Mouse (Mus musculus) embryonic facial prominence, embryonic 15.5 days (tissue): ENCODE measurements at regions not wholly inside any gene's neighbourhood (a gene's known extent, or its start where the extent isn't known, plus 50 kb on each side); places are given as distances from the start of the nearest gene placed in this dataset.

Experiments used
- ATAC-seq: fragments of 200-750 bp; cut with Nextera tagmentation; 2 replicates; pipeline ENCODE4 v1.8.0; 2017; ENCODE audit warnings: low read depth, moderate TSS enrichment; ENCODE audit not compliant: insufficient number of reproducible peaks, low FRiP score, low TSS enrichment
- H3K27ac ChIP-seq: fragments of 300-500 bp; sonication (generic); replicated peaks from 2 replicates; pipeline ENCODE4 v1.5.1; 2015; ENCODE audit warnings: mild to moderate bottlenecking, inconsistent platforms
- H3K27me3 ChIP-seq: fragments of 300-500 bp; sonication (generic); 2 replicates; pipeline ENCODE4 v1.6.1; 2015; ENCODE audit warnings: inconsistent platforms
- H3K36me3 ChIP-seq: fragments of 300-500 bp; sonication (generic); 2 replicates; pipeline ENCODE4 v1.6.1; 2015; ENCODE audit warnings: mild to moderate bottlenecking, inconsistent platforms
- H3K4me1 ChIP-seq: fragments of 300-500 bp; sonication (generic); 2 replicates; pipeline ENCODE4 v1.6.1; 2015; ENCODE audit warnings: inconsistent platforms
- H3K4me2 ChIP-seq: fragments of 300-500 bp; sonication (generic); replicated peaks from 2 replicates; pipeline ENCODE4 v1.6.1; 2015; ENCODE audit warnings: mild to moderate bottlenecking, inconsistent platforms
- H3K4me3 ChIP-seq: fragments of 300-500 bp; sonication (generic); replicated peaks from 2 replicates; pipeline ENCODE4 v1.5.1; 2015; ENCODE audit warnings: mild to moderate bottlenecking, inconsistent platforms
- H3K9ac ChIP-seq: fragments of 300-500 bp; sonication (generic); 2 replicates; pipeline ENCODE4 v1.6.1; 2015; ENCODE audit warnings: inconsistent platforms
- H3K9me3 ChIP-seq: fragments of 300-500 bp; sonication (generic); replicated peaks from 2 replicates; pipeline ENCODE4 v1.6.1; 2016; ENCODE audit warnings: inconsistent platforms
- WGBS: fragments of 180-500 bp; shearing (Covaris S2); methylation state at CpG from one replicate; pipeline ENCODE4 v1.1.7; 2015; 5-methylcytosine and 5-hydroxymethylcytosine counted together

DNA sequence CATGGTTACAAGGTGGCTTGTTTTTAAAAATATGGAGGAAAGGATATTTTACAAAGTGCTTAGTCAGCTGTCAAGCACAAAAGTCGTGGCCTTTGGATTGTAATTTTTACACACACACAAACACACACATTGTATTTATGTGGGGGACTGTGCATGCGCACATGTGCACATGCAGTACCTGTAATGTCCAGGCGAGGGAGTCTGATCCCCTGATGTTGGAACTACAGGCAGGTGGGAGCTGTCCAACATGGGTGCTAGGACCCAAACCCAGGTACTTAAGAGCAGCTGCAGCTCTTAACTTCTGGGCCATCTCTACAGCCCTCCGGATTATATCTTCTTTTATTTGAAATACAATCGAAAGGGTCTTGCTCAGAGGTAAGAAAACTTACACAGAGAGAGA, 524.7 kb upstream of the 3110018I06Rik start:
- no peak overlapping the region for H3K4me3 ChIP-seq
- no peak overlapping the region for H3K4me2 ChIP-seq
- H3K9me3 ChIP-seq = no peaks in the 10 kb centered on the region
- H3K36me3 ChIP-seq = no peaks in the 10 kb centered on the region
- H3K9ac ChIP-seq = no peak overlapping the region
- no peak overlapping the region for H3K27ac ChIP-seq
- no peaks in the 10 kb centered on the region for H3K27me3 ChIP-seq
- WGBS = 72% methylated on average over 5 of the region's 5 CpGs
- H3K4me1 ChIP-seq = no peaks in the 10 kb centered on the region
- ATAC-seq = no peak

DNA sequence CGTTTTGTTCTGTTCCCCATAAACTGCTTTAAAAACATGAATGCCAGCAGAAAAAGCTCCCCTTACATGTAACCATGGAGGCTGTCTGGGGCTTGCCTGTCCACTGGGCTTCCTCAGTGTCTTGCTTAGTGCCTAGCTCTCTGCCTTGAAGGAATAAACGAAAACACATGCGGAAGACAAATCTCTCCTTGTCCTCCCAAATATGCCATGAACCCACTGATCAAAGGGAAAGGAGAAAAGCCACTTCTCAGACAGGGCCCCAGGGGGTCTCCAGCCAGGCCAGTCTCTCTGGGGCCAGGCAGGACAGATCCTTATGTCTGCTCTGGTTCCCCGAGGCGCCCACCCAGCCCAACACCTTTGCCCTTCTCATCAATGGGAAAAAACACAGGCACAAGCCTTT, 518.6 kb upstream of the 3110018I06Rik start:
- H3K9ac ChIP-seq = no peak overlapping the region
- peaks cover 5% of the 10 kb centered on the region; the same call in 1 of the 2 replicates for H3K4me1 ChIP-seq
- no peaks in the 10 kb centered on the region for H3K9me3 ChIP-seq
- 25% methylated on average over 5 of the region's 5 CpGs for WGBS
- no peaks in the 10 kb centered on the region for H3K36me3 ChIP-seq
- no peak overlapping the region for H3K27ac ChIP-seq
- ATAC-seq = no peak
- H3K27me3 ChIP-seq = no peaks in the 10 kb centered on the region
- no peak overlapping the region for H3K4me2 ChIP-seq
- no peak overlapping the region for H3K4me3 ChIP-seq

- no peak overlapping the region for H3K4me2 ChIP-seq
- 76% methylated on average over 3 of the region's 3 CpGs for WGBS
- H3K27me3 ChIP-seq = no peaks in the 10 kb centered on the region
- no peaks in the 10 kb centered on the region for H3K36me3 ChIP-seq
- H3K4me3 ChIP-seq = no peak overlapping the region
- ATAC-seq = no peak
- no peak overlapping the region for H3K27ac ChIP-seq
- H3K9ac ChIP-seq = no peak overlapping the region
- H3K9me3 ChIP-seq = no peaks in the 10 kb centered on the region
- H3K4me1 ChIP-seq = no peaks in the 10 kb centered on the region
These were observed 496.0 kb upstream of the 3110018I06Rik start for GRCm38 (mm10) chr12:106992421-106992820.

DNA sequence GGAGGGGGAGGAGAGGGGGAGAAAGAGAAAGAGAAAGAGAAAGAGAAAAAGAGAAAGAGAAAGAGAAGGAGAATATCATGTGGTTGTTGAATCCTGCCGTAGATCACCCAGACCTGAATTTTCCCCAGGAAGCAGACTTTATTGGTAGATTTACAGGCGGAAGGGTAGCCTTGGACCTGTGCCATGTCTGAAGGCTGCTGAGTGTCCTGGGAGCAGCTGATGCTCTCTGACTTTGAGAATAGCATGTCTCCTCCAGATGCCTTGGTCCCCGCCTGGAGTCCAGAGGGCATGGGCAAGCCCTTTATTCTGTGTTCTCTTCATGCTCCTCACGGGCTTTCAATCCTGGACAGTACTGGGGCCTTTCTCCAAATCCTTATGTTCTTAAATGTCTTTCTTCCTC, 495.4 kb upstream of the 3110018I06Rik start:
- no peak overlapping the region for H3K27ac ChIP-seq
- no peak overlapping the region for H3K4me3 ChIP-seq

DNA sequence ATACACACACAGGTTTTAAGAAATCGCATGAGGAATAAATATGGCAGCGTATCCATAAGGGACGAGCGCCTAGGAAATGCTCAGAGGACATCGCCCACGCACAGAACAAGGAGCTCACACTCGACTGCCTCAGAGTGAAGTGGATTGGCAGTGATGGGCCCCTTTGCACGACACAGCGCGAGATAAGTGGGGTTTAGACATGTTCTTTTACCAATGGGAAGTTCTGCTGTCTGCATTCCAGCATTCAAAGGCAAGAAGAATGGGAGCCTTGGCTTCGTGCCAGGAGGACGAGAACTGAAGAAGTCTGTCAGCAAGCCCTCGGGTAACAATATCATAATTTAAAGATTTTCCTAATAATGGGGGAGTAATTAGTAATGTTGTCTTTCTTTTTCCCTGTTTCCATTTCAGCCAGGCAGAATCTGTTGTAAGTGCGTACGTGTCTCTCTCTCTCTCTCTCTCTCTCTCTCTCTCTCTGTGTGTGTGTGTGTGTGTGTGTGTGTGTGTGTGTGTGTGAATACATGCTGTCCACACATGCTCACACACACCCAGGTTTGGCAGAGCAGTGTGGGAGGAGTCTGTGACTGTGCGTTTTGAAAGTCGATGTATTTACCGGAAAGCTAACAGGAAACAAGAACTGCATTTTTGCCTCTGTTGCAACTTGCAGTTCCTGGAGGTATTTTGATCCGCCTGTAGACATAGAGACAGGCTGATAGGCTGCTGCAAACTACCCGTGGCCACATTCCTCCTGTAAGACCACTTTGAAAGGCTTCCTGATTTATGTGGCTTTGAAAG, 477.2 kb upstream of the 3110018I06Rik start:
- WGBS = 37% methylated on average over 20 of the region's 20 CpGs
- no peaks in the 10 kb centered on the region for H3K27me3 ChIP-seq
- H3K27ac ChIP-seq = peak overlapping the region; percentile 66
- H3K4me1 ChIP-seq = peaks cover 3% of the 10 kb centered on the region; the same call in 1 of the 2 replicates
- no peaks in the 10 kb centered on the region for H3K9me3 ChIP-seq
- H3K36me3 ChIP-seq = no peaks in the 10 kb centered on the region
- H3K4me3 ChIP-seq = 0 out of 2 replicates have a peak overlapping the region, but pooled peaks have one; percentile 10
- ATAC-seq = 0 out of 2 replicates have a peak, but pooled peaks have one; percentile 54
- H3K4me2 ChIP-seq = peak overlapping the region; percentile 11
- H3K9ac ChIP-seq = no peak overlapping the region

More for the DNA sequence above, 495.4 kb upstream of the 3110018I06Rik start:
- 73% methylated on average over 4 of the region's 4 CpGs for WGBS
- no peaks in the 10 kb centered on the region for H3K4me1 ChIP-seq
- no peaks in the 10 kb centered on the region for H3K9me3 ChIP-seq
- no peak overlapping the region for H3K4me2 ChIP-seq
- H3K36me3 ChIP-seq = no peaks in the 10 kb centered on the region
- no peaks in the 10 kb centered on the region for H3K27me3 ChIP-seq
- H3K9ac ChIP-seq = no peak overlapping the region
- ATAC-seq = no peak

DNA sequence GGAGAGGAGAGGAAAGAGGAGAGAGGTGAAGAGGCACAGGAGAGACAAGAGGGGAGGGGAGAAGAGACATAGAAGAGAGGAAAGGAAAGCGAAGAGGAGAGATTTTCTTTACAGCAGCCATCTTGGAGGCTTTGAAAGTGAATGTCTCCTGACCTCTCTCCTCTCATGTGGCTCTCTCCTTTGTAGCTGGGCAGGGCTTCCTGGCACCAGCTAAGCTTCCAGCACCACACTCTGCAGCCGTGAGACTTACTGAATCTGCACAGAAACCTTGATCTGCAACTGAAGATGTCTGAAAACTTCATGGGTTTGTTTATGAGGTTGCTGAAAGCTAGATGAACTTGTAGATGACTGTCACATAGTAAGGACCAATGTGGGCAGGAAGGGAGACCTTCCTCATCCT, 471.6 kb upstream of the 3110018I06Rik start:
- WGBS = 85% methylated on average over 2 of the region's 2 CpGs
- Histone ChIP-seq H3K9me3 (no peaks in the 10 kb centered on the region), H3K4me3 (no peak overlapping the region), H3K4me2 (no peak overlapping the region), H3K27me3 (no peaks in the 10 kb centered on the region), H3K9ac (no peak overlapping the region), H3K36me3 (no peaks in the 10 kb centered on the region), H3K4me1 (no peaks in the 10 kb centered on the region; the same call in 1 of the 2 replicates), H3K27ac (no peak overlapping the region)
- ATAC-seq = no peak

- no peaks in the 10 kb centered on the region for H3K27me3 ChIP-seq
- no peaks in the 10 kb centered on the region for H3K4me1 ChIP-seq
- no peak for ATAC-seq
- H3K4me3 ChIP-seq = no peak overlapping the region
- H3K36me3 ChIP-seq = no peaks in the 10 kb centered on the region
- H3K27ac ChIP-seq = no peak overlapping the region
- 66% methylated on average over 1 of the region's 1 CpGs for WGBS
- H3K9ac ChIP-seq = no peak overlapping the region
- H3K4me2 ChIP-seq = no peak overlapping the region
- H3K9me3 ChIP-seq = no peaks in the 10 kb centered on the region
These were observed 466.6 kb upstream of the 3110018I06Rik start for GRCm38 (mm10) chr12:107021806-107022205.

DNA sequence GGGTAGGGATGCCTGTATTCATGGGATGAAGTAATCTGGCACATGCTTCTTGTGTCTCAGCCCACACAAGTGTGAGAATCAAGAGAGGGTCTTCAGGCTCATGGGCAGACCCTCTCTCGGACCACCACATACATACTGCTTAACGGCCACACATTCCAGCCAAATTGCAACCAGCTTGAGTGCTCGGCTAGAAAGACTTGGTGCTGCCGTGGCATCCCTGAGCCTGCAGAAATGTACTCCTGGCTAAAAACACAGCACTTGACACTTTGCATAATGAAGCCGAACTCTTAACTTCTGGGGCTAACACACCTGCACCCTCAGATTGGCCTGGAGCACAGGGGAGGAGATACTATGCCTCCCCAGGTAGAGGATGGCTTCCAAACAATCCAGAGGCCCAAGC, 461.6 kb upstream of the 3110018I06Rik start:
- H3K4me2 ChIP-seq = no peak overlapping the region
- no peaks in the 10 kb centered on the region for H3K9me3 ChIP-seq
- no peaks in the 10 kb centered on the region for H3K4me1 ChIP-seq
- H3K36me3 ChIP-seq = no peaks in the 10 kb centered on the region
- H3K9ac ChIP-seq = no peak overlapping the region
- no peak for ATAC-seq
- H3K27me3 ChIP-seq = no peaks in the 10 kb centered on the region
- H3K4me3 ChIP-seq = no peak overlapping the region
- 51% methylated on average over 5 of the region's 5 CpGs for WGBS
- H3K27ac ChIP-seq = no peak overlapping the region

DNA sequence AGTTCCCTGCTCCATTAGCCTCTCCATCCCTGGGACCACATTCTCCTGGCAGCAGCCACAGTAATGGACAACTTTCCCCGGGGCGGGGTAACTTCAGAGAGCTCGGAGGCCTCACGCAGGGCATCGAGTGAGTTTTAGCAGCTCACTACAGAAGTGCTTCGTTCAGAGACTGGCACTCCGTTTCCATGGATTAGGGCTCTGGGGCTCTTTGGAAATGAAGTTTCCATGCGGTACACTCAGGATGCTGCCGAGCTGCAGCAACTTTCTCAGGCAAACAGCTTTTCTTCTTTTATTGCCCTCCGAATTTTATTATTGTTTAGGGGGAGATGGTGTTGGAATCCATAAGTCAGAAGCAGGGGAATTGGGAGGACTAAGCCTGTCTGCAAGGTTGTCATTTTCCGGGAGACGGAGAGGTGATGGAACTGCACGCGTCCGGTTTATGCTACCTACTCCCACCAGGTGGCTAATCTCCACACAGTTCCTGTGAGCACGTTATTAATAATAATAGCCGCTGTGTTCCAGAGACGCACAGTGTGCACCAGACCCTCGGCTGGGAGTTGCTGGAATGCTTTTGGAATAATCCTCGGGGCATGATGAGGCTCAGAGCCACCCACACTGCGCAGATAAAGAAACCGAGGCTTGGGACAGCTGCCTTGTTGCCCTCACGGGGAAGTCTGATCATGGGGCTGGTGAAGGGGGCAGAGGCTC, 460.4 kb upstream of the 3110018I06Rik start:
- Histone ChIP-seq H3K4me3 (no peak overlapping the region), H3K9ac (no peak overlapping the region)
- ATAC-seq = no peak; the same call in 1 of the 2 replicates

DNA sequence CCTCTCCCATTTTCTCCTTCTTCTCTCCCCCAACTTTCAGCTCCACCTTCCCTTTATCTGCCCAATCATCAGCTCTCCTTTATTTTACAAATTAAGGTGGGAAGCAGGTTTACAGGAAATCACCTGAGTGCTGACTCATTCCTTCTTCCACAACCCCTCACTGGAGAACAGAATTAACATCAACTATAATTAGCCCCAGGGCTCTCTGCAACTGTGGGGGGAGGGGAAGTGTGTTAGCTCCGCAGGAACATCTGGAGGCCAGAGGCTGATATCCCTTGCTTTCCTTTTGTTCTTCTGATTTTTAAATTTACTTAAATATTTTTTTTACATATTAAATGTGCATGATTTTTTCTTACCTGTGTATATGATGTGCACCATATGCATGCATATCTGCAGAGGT, 459.4 kb upstream of the 3110018I06Rik start:
- no peak overlapping the region for H3K9ac ChIP-seq
- no peak overlapping the region for H3K27ac ChIP-seq
- WGBS = 17% methylated on average over 1 of the region's 1 CpGs
- H3K4me1 ChIP-seq = no peaks in the 10 kb centered on the region
- no peaks in the 10 kb centered on the region for H3K27me3 ChIP-seq
- ATAC-seq = no peak
- H3K4me3 ChIP-seq = no peak overlapping the region
- no peaks in the 10 kb centered on the region for H3K9me3 ChIP-seq
- H3K36me3 ChIP-seq = no peaks in the 10 kb centered on the region
- H3K4me2 ChIP-seq = no peak overlapping the region

More for the DNA sequence above, 460.4 kb upstream of the 3110018I06Rik start:
- H3K4me2 ChIP-seq = no peak overlapping the region; the same call in 1 of the 2 replicates
- H3K27ac ChIP-seq = no peak overlapping the region
- H3K4me1 ChIP-seq = no peaks in the 10 kb centered on the region
- no peaks in the 10 kb centered on the region for H3K9me3 ChIP-seq
- 30% methylated on average over 23 of the region's 23 CpGs for WGBS
- H3K27me3 ChIP-seq = no peaks in the 10 kb centered on the region
- H3K36me3 ChIP-seq = no peaks in the 10 kb centered on the region

DNA sequence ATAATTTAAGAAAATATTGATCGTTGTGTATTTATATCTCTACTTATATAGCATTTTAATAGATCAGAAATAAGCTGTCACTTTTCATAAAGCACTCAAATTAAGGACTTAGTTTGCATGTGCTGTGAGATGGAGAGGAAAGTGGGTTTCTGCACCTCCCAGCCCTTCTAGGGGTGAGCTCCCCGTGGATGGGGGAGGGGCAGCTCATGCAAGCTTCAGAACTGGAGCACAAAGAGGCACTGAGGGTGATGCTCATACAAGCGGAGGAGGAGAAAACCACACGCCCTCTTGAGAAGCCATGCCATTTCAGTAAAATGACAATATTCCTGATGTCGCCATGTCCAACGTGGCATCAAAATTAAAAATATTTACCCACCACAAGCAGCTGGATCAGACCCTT, 452.1 kb upstream of the 3110018I06Rik start:
- Histone ChIP-seq H3K9me3 (no peaks in the 10 kb centered on the region), H3K4me2 (no peak overlapping the region), H3K4me3 (no peak overlapping the region), H3K27ac (no peak overlapping the region), H3K9ac (no peak overlapping the region), H3K36me3 (no peaks in the 10 kb centered on the region), H3K4me1 (no peaks in the 10 kb centered on the region), H3K27me3 (no peaks in the 10 kb centered on the region)
- 65% methylated on average over 6 of the region's 6 CpGs for WGBS
- no peak for ATAC-seq
